Mouse (Mus musculus) right cerebral cortex, postnatal 14 days (tissue): ENCODE data around the gene Wdr83os.
"Not testable (repeated sequence)": the region's sequence is repeated elsewhere in the genome, so short reads cannot be mapped to it uniquely, and the experiment has no call there.

ENCODE experiments used
- DNase-seq: peaks from one replicate; pipeline ENCODE4 v3.0.0; 2022

Wdr83os gene

GRCm38 (mm10) chr8:85073041-85073612 lies 7.4 kb upstream of the Wdr83os start:
- DNase-seq: no peak

GRCm38 (mm10) chr8:85074167-85074566 lies 6.4 kb upstream of the Wdr83os start:
- DNase-seq: no peak

GRCm38 (mm10) chr8:85074617-85075016 lies 5.9 kb upstream of the Wdr83os start:
- no peak for DNase-seq

- DNase-seq: peak; percentile 52
These were observed 4.5 kb upstream of the Wdr83os start for GRCm38 (mm10) chr8:85076001-85076400.

GRCm38 (mm10) chr8:85076993-85077392 lies 3.5 kb upstream of the Wdr83os start:
- peak; percentile 78 for DNase-seq

GRCm38 (mm10) chr8:85080214-85080531 lies 367 bp upstream of the Wdr83os start:
- DNase-seq: no peak

- DNase-seq: no peak
These were observed 646 bp downstream of the Wdr83os start, which contains the start of gene Wdr83 for GRCm38 (mm10) chr8:85081216-85081555. Gene Wdr83 (minus strand): TSS chr8:85081306.

- not testable (repeated sequence) for DNase-seq
These were observed 1.6 kb downstream of the Wdr83os start for GRCm38 (mm10) chr8:85082169-85082568.

GRCm38 (mm10) chr8:85083108-85083813 lies 2.7 kb downstream of the Wdr83os start, which contains the start of gene Man2b1:
Gene Man2b1 (plus strand): TSS chr8:85083270.
- DNase-seq: peak; percentile 87

- no peak for DNase-seq
These were observed 4.1 kb downstream of the Wdr83os start for GRCm38 (mm10) chr8:85084633-85085032.

- DNase-seq: no peak
These were observed 5.7 kb downstream of the Wdr83os start for GRCm38 (mm10) chr8:85086238-85086637.

GRCm38 (mm10) chr8:85088771-85089170 lies 8.2 kb downstream of the Wdr83os start:
- no peak for DNase-seq

- DNase-seq: no peak
These were observed 10.3 kb downstream of the Wdr83os start for GRCm38 (mm10) chr8:85090856-85091255.

GRCm38 (mm10) chr8:85091526-85092090 lies 11.1 kb downstream of the Wdr83os start:
- DNase-seq: no peak

GRCm38 (mm10) chr8:85095051-85095450 lies 14.5 kb downstream of the Wdr83os start:
- no peak for DNase-seq

GRCm38 (mm10) chr8:85095566-85095965 lies 15.0 kb downstream of the Wdr83os start:
- DNase-seq: no peak

- DNase-seq: no peak
These were observed 15.7 kb downstream of the Wdr83os start for GRCm38 (mm10) chr8:85096196-85096595.

GRCm38 (mm10) chr8:85096850-85097249 lies 16.3 kb downstream of the Wdr83os start:
- no peak for DNase-seq

- no peak for DNase-seq
These were observed 19.6 kb downstream of the Wdr83os start for GRCm38 (mm10) chr8:85100076-85100665.

GRCm38 (mm10) chr8:85113241-85113640 lies 32.7 kb downstream of the Wdr83os start:
- no peak for DNase-seq

- DNase-seq: no peak
These were observed 35.0 kb downstream of the Wdr83os start for GRCm38 (mm10) chr8:85115501-85115900.

GRCm38 (mm10) chr8:85116984-85117383 lies 36.4 kb downstream of the Wdr83os start:
- DNase-seq: no peak

- peak; percentile 76 for DNase-seq
These were observed 38.8 kb downstream of the Wdr83os start for GRCm38 (mm10) chr8:85119052-85119981.
